Mouse (Mus musculus) intestine, embryonic 14.5 days (tissue): Measurements from ENCODE around the gene Aida. TPM values are rescaled to one million over a fixed set of nuclear protein-coding genes. Genes with fewer than 3 reads are reported as not detected.

ENCODE experiments used
- ATAC-seq: fragments of 200-750 bp; cut with Nextera tagmentation; replicated peaks from 2 replicates; pipeline ENCODE4 v1.8.0; 2017; ENCODE audit warnings: low read depth, moderate number of reproducible peaks, moderate TSS enrichment, moderate library complexity; ENCODE audit not compliant: low FRiP score, low TSS enrichment
- DNase-seq: peaks from one replicate; pipeline ENCODE4 v3.0.0-alpha.2; 2018; ENCODE audit warnings: low spot score
- H3K27ac ChIP-seq: fragments of 300-500 bp; sonication (generic); 2 replicates; pipeline ENCODE4 v1.5.1; 2014; ENCODE audit warnings: low read depth, mild to moderate bottlenecking, control low read depth
- H3K27me3 ChIP-seq: fragments of 300-500 bp; sonication (generic); replicated peaks from 2 replicates; pipeline ENCODE4 v1.6.1; 2014; ENCODE audit warnings: low read length, control low read depth; ENCODE audit not compliant: control insufficient read depth, insufficient read depth
- H3K36me3 ChIP-seq: fragments of 300-500 bp; sonication (generic); 2 replicates; pipeline ENCODE4 v1.6.1; 2014; ENCODE audit warnings: low read length, control low read depth; ENCODE audit not compliant: control insufficient read depth, insufficient read depth
- H3K4me1 ChIP-seq: fragments of 300-500 bp; sonication (generic); replicated peaks from 2 replicates; pipeline ENCODE4 v1.6.1; 2014; ENCODE audit warnings: low read length, control low read depth, mixed read lengths; ENCODE audit not compliant: control insufficient read depth, insufficient read depth
- H3K4me2 ChIP-seq: fragments of 300-500 bp; sonication (generic); 2 replicates; pipeline ENCODE4 v1.6.1; 2014; ENCODE audit warnings: low read length
- H3K4me3 ChIP-seq: fragments of 300-500 bp; sonication (generic); 2 replicates; pipeline ENCODE4 v1.5.1; 2014; ENCODE audit warnings: low read depth, low read length, control low read depth, mixed read lengths
- H3K9ac ChIP-seq: fragments of 300-500 bp; sonication (generic); 2 replicates; pipeline ENCODE4 v1.6.1; 2014; ENCODE audit warnings: mild to moderate bottlenecking, low read length
- H3K9me3 ChIP-seq: fragments of 300-500 bp; sonication (generic); 2 replicates; pipeline ENCODE4 v1.6.1; 2016; ENCODE audit warnings: low read length, control low read depth; ENCODE audit not compliant: control insufficient read depth
- WGBS: fragments of 180-500 bp; shearing (Covaris S2); extraction: QIAGEN DNeasy Blood & Tissue Kit; methylation state at CpG from one replicate; pipeline ENCODE4 v1.1.7; 2014; 5-methylcytosine and 5-hydroxymethylcytosine counted together
- polyA plus RNA-seq: library from polyadenylated mRNA; unstranded; fragments of >200 nt; fragmentation: Nextera tagmentation; extraction: Ambion mirVana; gene quantifications from 2 replicates; pipeline ENCODE4 v1.2.1, GENCODE M21; 2014

Gene Aida
- polyA plus RNA-seq, result 26.4 and 27.5 TPM in 2 replicates

DNA sequence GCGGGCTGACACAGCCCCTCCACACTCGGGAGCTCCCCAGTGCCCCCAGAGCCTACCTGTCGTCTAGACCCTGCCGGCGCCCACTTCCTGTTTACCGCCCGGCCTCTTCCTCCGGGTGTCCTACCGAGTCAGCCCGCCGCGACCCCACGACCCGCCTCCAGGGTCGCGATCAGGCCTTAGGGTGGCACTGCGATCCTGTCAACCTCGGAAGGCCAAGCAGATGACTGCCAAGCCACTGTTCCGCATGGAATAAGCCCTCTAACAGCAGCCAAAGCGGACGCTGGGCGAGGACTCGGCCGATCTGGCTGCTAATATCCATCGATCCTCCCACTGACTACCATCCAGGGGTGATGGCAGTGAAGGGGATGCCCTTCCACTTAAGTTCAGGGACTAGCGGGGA, at the start of gene Aida:
TSS of gene Aida (plus strand) at position 126 of the 400 bp plus-strand sequence.
- H3K4me2 ChIP-seq, result peak within 1 kb of the TSS; percentile 49
- WGBS, result under 1% methylated on average over 26 of the region's 26 CpGs
- H3K36me3 ChIP-seq, result peaks cover 26% of the 10 kb centered on the region
- ATAC-seq (peak; percentile 17), DNase-seq (no peak)
- no peaks in the 10 kb centered on the region for H3K4me1 ChIP-seq
- peak within 1 kb of the TSS; percentile 23; the same call in 1 of the 2 replicates for H3K27ac ChIP-seq
- H3K27me3 ChIP-seq, result no peaks in the 10 kb centered on the region
- peak within 1 kb of the TSS; percentile 47 for H3K4me3 ChIP-seq
- no peaks in the 10 kb centered on the region for H3K9me3 ChIP-seq
- H3K9ac ChIP-seq, result peak within 1 kb of the TSS; percentile 34

DNA sequence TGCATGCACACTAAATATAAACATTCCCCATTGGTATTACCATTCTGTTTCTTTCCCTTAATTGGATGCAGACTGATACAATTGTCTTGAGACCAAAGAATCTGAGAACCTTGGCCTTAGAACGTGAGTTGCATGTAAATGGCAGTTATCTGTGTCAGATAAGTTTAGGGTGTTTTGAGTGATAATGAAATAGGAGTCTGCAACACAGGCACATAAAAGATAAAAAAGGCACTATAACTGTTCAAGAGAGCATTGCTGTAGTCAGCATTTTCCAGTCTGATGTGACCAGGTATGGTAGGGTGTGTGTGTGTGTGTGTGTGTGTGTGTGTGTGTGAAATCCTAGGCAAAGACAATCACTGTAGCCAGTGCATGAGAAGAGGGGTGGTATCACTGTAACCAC, 48.2 kb upstream of the Aida start:
- no peak for ATAC-seq
- no peaks in the 10 kb centered on the region for H3K4me1 ChIP-seq
- no peaks in the 10 kb centered on the region for H3K9me3 ChIP-seq
- no peaks in the 10 kb centered on the region for H3K36me3 ChIP-seq
- no peak overlapping the region for H3K9ac ChIP-seq
- no peak overlapping the region for H3K4me3 ChIP-seq
- H3K4me2 ChIP-seq, result no peak overlapping the region
- DNase-seq, result no peak
- 46% methylated on average over 1 of the region's 1 CpGs for WGBS
- H3K27ac ChIP-seq, result no peak overlapping the region
- no peaks in the 10 kb centered on the region for H3K27me3 ChIP-seq

- H3K4me3 ChIP-seq, result no peak overlapping the region
- no peak overlapping the region for H3K9ac ChIP-seq
- H3K27me3 ChIP-seq, result no peaks in the 10 kb centered on the region
- DNase-seq (no peak), ATAC-seq (no peak)
- no peaks in the 10 kb centered on the region for H3K36me3 ChIP-seq
- no peaks in the 10 kb centered on the region for H3K9me3 ChIP-seq
- no peak overlapping the region for H3K4me2 ChIP-seq
- no peak overlapping the region for H3K27ac ChIP-seq
- WGBS, result 69% methylated on average over 4 of the region's 4 CpGs
- no peaks in the 10 kb centered on the region for H3K4me1 ChIP-seq
These were observed 45.8 kb upstream of the Aida start for GRCm38 (mm10) chr1:183250612-183251011.

- no peak overlapping the region for H3K4me2 ChIP-seq
- DNase-seq, result no peak
- ATAC-seq, result no peak
- no peak overlapping the region for H3K9ac ChIP-seq
- H3K36me3 ChIP-seq, result no peaks in the 10 kb centered on the region
- no peaks in the 10 kb centered on the region for H3K4me1 ChIP-seq
- no peak overlapping the region for H3K4me3 ChIP-seq
- H3K9me3 ChIP-seq, result no peaks in the 10 kb centered on the region
- no peaks in the 10 kb centered on the region for H3K27me3 ChIP-seq
- no peak overlapping the region for H3K27ac ChIP-seq
- 64% methylated on average over 2 of the region's 2 CpGs for WGBS
These were observed 44.6 kb upstream of the Aida start for GRCm38 (mm10) chr1:183251818-183252217.

DNA sequence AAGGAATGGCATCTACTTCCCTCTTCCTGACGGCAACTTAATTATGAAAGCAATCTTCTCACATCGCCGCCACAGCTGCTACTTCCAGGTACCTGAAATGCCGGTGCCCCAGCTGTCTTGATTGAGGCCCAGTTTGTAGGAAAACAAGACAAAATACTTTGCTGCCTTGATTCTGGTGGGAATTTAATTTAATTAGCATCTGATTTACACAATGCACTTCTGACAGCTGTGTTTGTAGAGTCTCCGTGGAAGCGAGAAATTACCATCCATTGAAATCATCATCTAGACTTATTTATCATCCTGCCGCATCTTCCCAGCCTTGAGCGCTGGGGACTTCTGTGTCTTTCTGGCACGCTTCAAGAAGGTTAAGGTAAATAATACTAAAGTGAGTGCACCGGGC, 43.8 kb upstream of the Aida start:
- no peak overlapping the region for H3K4me2 ChIP-seq
- no peaks in the 10 kb centered on the region for H3K4me1 ChIP-seq
- DNase-seq (no peak), ATAC-seq (no peak)
- no peak overlapping the region for H3K4me3 ChIP-seq
- no peaks in the 10 kb centered on the region for H3K36me3 ChIP-seq
- WGBS, result 46% methylated on average over 10 of the region's 10 CpGs
- no peaks in the 10 kb centered on the region for H3K27me3 ChIP-seq
- no peak overlapping the region for H3K9ac ChIP-seq
- H3K27ac ChIP-seq, result no peak overlapping the region
- no peaks in the 10 kb centered on the region for H3K9me3 ChIP-seq

DNA sequence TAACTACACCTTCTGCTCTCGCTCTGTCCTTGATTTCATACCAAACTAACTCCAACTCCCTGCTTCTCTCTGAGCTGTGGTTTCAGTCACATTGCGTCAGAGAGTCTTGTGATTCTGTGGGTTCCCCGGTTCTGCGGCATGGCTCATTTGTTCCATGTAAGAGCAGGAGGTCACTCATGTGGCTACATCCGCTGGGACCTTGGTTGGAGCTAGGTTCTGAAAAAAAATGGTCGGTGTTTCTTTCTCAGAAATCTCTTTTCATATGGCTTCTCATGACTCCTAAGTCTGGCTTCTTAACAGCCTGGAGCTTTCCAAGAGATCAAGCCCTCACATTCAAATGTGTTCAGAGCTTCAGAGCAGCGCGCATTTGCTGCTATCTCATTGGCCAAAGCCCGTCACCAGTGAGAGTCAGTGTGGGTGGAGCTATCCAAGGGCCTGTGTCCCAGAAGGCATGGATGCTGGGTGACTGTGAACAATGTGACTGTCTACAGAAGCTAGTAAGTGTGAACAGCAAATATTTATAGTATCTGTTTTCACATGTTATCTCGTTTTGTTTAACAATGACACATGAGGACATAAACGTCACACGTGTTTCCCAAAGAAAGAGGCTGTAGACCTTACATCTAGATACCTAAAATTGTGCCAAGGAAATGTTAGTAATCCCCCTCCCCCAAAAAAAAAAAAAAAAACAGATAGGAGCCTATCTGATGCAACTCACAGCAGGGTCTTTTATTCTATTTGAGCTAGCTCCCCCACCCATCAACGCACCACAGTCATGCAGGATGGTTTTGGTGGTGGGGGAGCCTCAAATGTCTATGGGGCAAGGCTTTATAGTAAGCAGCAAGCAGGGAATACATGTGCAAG, 32.0 kb upstream of the Aida start:
- 75% methylated on average over 13 of the region's 13 CpGs for WGBS
- H3K36me3 ChIP-seq, result no peaks in the 10 kb centered on the region
- ATAC-seq, result no peak
- H3K27me3 ChIP-seq, result no peaks in the 10 kb centered on the region
- H3K9ac ChIP-seq, result no peak overlapping the region
- H3K27ac ChIP-seq, result no peak overlapping the region
- H3K4me2 ChIP-seq, result no peak overlapping the region
- no peaks in the 10 kb centered on the region for H3K4me1 ChIP-seq
- no peak for DNase-seq
- no peaks in the 10 kb centered on the region for H3K9me3 ChIP-seq
- H3K4me3 ChIP-seq, result no peak overlapping the region

DNA sequence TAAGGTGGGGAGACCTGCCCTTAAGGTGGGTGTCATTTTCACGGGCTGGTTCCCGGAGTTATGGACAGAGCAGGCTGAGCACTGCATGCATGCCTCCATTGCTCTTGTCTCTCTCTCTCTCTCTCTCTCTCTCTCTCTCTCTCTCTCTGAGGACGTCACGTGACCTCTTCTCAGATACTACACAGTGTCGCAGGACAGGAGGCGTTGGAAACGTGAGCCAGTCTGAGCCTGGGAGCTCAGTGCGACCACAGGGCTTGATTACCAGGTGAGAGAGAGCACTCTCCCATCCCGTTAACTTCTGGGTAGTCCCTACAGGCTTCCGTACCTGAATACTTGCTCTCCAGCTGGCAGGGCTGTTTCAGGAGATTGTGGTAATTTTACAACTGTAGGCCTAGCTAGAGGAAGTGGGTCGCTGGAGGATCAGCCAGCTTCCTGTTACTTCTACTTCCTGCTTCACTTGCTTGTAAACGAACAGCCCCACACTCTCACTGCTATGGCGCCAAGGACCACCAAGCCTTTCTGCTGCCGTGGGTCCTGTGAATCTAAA, 30.4 kb upstream of the Aida start:
- no peak overlapping the region for H3K27ac ChIP-seq
- no peak overlapping the region for H3K4me2 ChIP-seq
- DNase-seq, result no peak
- H3K4me1 ChIP-seq, result no peaks in the 10 kb centered on the region
- H3K4me3 ChIP-seq, result no peak overlapping the region
- H3K36me3 ChIP-seq, result no peaks in the 10 kb centered on the region
- no peaks in the 10 kb centered on the region for H3K9me3 ChIP-seq
- no peaks in the 10 kb centered on the region for H3K27me3 ChIP-seq
- no peak for ATAC-seq
- no peak overlapping the region for H3K9ac ChIP-seq
- 68% methylated on average over 14 of the region's 14 CpGs for WGBS

- ATAC-seq (no peak), DNase-seq (no peak)
- H3K9ac ChIP-seq, result no peak overlapping the region
- no peak overlapping the region for H3K4me3 ChIP-seq
- H3K27ac ChIP-seq, result no peak overlapping the region
- H3K27me3 ChIP-seq, result no peaks in the 10 kb centered on the region
- no peak overlapping the region for H3K4me2 ChIP-seq
- no peaks in the 10 kb centered on the region for H3K36me3 ChIP-seq
- no peaks in the 10 kb centered on the region for H3K4me1 ChIP-seq
- H3K9me3 ChIP-seq, result no peaks in the 10 kb centered on the region
- WGBS, result 76% methylated on average over 6 of the region's 6 CpGs
These were observed 28.7 kb upstream of the Aida start for GRCm38 (mm10) chr1:183267666-183268065.
